Mouse (Mus musculus) embryonic facial prominence, embryonic 13.5 days (tissue): ENCODE measurements at regions not wholly inside any gene's neighbourhood (a gene's known extent, or its start where the extent isn't known, plus 50 kb on each side); places are given as distances from the start of the nearest gene placed in this dataset.

Experiments
- ATAC-seq: fragments of 200-750 bp; cut with Nextera tagmentation; 2 replicates; pipeline ENCODE4 v1.8.0; 2017; ENCODE audit warnings: low read depth; ENCODE audit not compliant: insufficient number of reproducible peaks, insufficient read depth, low FRiP score, low TSS enrichment
- H3K27ac ChIP-seq: fragments of 300-500 bp; sonication (generic); 2 replicates; pipeline ENCODE4 v1.5.1; 2015; ENCODE audit warnings: moderate library complexity, mild to moderate bottlenecking, inconsistent platforms
- H3K27me3 ChIP-seq: fragments of 300-500 bp; sonication (generic); 2 replicates; pipeline ENCODE4 v1.6.1; 2015; ENCODE audit warnings: mild to moderate bottlenecking, inconsistent platforms
- H3K36me3 ChIP-seq: fragments of 300-500 bp; sonication (generic); 2 replicates; pipeline ENCODE4 v1.6.1; 2015; ENCODE audit warnings: mild to moderate bottlenecking, inconsistent platforms
- H3K4me1 ChIP-seq: fragments of 300-500 bp; sonication (generic); 2 replicates; pipeline ENCODE4 v1.6.1; 2015; ENCODE audit warnings: inconsistent platforms
- H3K4me2 ChIP-seq: fragments of 300-500 bp; sonication (generic); 2 replicates; pipeline ENCODE4 v1.6.1; 2015; ENCODE audit warnings: moderate library complexity, mild to moderate bottlenecking, inconsistent platforms
- H3K4me3 ChIP-seq: fragments of 300-500 bp; sonication (generic); 2 replicates; pipeline ENCODE4 v1.5.1; 2015; ENCODE audit warnings: mild to moderate bottlenecking, inconsistent platforms
- H3K9ac ChIP-seq: fragments of 300-500 bp; sonication (generic); 2 replicates; pipeline ENCODE4 v1.6.1; 2015; ENCODE audit warnings: mild to moderate bottlenecking, inconsistent platforms
- H3K9me3 ChIP-seq: fragments of 300-500 bp; sonication (generic); 2 replicates; pipeline ENCODE4 v1.6.1; 2016; ENCODE audit warnings: inconsistent platforms
- WGBS: fragments of 180-500 bp; shearing (Covaris S2); methylation state at CpG from one replicate; pipeline ENCODE4 v1.1.7; 2015; ENCODE audit warnings: mixed read lengths; 5-methylcytosine and 5-hydroxymethylcytosine counted together

DNA sequence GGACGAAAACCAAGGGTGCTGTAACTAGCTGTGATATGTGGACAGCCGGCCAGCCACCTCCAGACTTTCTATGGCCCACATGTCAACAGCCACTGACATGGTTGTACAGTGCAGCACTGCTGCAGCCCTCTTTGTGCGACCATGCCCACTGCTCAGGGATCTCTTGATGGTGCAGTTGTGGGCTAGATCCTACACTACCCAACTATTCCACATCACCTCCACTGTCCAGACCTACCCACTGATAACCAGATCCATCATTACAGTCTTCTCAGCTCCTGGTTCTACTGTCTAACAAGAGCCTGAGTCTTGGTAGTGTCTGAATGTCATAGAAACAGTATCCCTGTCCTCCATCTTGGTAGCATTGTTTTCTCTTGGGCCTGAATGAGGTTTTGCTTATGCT, 81.5 kb upstream of the Bod1 start:
- WGBS, result 81% methylated on average over 3 of the region's 3 CpGs
- no peak for ATAC-seq

DNA sequence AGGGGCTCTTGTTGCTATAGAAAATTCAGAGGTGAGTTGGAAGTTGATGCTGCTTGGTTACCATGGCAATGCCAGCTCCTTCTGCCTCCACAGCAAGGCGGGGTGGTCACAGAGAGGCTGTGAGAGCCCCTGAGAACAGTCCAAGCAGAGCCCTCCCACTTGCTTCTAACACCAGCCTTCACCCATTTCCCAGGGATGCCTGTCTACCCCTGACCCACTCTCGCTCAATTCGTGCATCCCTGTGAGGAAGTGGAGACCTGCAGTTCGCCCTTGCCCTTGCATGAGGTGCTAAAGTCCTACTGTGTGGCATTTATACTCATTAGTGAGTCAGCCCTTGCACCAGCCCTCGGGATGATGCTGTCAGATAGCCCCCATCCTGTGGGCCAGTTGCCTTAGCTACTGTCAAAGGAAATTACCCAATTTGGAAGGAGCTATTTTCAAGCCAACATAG, 82.1 kb upstream of the Bod1 start:
- 62% methylated on average over 5 of the region's 5 CpGs for WGBS
- no peak for ATAC-seq
- H3K4me2 ChIP-seq, result no peak overlapping the region
- no peaks in the 10 kb centered on the region; the same call in 1 of the 2 replicates for H3K4me1 ChIP-seq
- no peak overlapping the region for H3K4me3 ChIP-seq
- H3K36me3 ChIP-seq, result no peaks in the 10 kb centered on the region
- no peaks in the 10 kb centered on the region for H3K27me3 ChIP-seq
- H3K27ac ChIP-seq, result no peak overlapping the region
- H3K9ac ChIP-seq, result no peak overlapping the region
- H3K9me3 ChIP-seq, result no peaks in the 10 kb centered on the region

More for the DNA sequence above, 81.5 kb upstream of the Bod1 start:
- no peak overlapping the region for H3K9ac ChIP-seq
- H3K9me3 ChIP-seq, result no peaks in the 10 kb centered on the region
- H3K4me3 ChIP-seq, result no peak overlapping the region
- H3K27me3 ChIP-seq, result no peaks in the 10 kb centered on the region
- H3K27ac ChIP-seq, result no peak overlapping the region
- no peak overlapping the region for H3K4me2 ChIP-seq
- H3K4me1 ChIP-seq, result no peaks in the 10 kb centered on the region; the same call in 1 of the 2 replicates
- no peaks in the 10 kb centered on the region for H3K36me3 ChIP-seq

DNA sequence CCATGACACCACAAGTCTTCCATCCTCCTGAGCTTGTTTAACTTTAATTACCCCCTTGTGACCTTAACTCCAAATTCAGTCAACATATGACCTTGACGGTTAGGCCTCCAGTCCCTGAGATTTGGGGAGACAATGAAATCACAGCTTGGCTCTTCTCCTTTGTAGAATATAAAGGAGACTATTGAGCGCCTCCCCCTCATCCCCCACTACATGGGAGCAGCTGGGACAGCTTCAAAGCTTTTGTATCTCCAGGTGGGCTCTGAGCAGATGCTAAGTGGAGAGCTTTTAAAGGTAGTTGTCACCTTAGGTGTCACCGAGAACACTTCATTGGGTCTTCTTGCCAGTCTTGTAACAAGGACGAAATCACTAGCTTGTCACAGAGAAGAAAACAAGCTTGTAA, 82.7 kb upstream of the Bod1 start:
- Histone ChIP-seq H3K27ac (no peak overlapping the region), H3K9me3 (no peaks in the 10 kb centered on the region), H3K4me1 (peaks cover 1% of the 10 kb centered on the region), H3K9ac (no peak overlapping the region), H3K27me3 (no peaks in the 10 kb centered on the region), H3K36me3 (no peaks in the 10 kb centered on the region), H3K4me3 (no peak overlapping the region), H3K4me2 (no peak overlapping the region)
- 71% methylated on average over 4 of the region's 4 CpGs for WGBS
- ATAC-seq, result no peak

DNA sequence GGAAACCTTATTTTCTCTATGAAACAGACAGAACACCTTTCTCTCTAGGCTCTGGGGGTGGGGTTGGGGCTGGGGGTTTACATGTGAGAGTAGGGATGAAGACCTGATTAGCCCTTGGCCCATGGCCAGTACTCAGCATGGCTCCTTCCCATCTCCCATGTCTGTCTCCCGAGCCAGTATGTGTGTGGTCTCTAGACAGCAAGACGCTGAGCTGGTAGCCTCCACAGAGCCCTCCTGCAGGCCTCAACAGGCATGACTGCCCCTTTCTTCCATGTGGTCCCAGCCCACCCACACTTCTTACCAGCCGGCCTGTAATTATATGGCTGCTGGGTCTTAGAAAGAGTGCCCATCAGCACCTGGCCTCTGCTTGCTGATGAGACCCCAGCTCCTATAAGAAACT, 84.2 kb upstream of the Bod1 start:
- no peaks in the 10 kb centered on the region for H3K36me3 ChIP-seq
- H3K27ac ChIP-seq, result no peak overlapping the region
- H3K9ac ChIP-seq, result no peak overlapping the region
- H3K4me1 ChIP-seq, result peaks cover 12% of the 10 kb centered on the region
- H3K27me3 ChIP-seq, result no peaks in the 10 kb centered on the region
- ATAC-seq, result no peak
- H3K9me3 ChIP-seq, result no peaks in the 10 kb centered on the region
- no peak overlapping the region for H3K4me2 ChIP-seq
- no peak overlapping the region for H3K4me3 ChIP-seq
- WGBS, result 44% methylated on average over 3 of the region's 3 CpGs

DNA sequence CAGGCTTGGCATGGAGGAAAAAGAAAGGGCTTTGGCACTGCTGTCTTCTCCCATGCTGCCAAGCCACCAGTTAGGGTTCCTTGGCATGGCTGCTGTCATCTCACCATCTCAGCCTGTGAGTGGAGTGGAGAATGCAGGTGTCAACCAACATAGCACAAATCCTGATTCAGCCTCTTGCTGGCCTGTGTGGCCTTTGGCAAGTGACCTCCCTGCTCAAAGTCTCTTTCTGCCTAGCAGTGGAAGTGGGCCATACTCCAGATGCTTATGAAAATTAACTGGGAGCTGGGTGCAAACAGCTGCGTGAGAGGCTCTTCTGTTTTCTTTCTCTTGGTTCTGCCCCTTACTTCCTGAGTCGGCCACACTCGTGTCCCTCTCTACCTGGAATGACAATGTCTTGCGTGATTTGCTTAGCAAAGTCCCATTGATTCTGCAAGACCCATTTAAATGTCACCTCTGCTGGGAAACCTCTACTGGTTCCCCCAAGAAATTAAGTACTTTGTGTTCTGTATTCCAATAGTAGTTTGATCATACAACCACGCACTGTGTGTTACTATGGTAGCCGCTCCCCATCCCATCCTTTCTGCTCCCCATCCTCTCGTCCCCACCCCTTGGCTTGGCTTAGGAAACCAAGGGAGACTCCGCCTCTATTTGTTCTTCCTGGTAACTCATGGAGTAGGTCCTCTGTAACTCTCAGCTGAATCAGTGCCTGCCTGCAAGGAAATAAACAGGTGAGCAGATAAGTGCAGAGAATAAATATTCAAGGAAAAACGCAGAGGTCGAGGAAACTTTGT, 84.9 kb upstream of the Bod1 start:
- no peak overlapping the region for H3K9ac ChIP-seq
- 83% methylated on average over 10 of the region's 10 CpGs for WGBS
- no peaks in the 10 kb centered on the region for H3K9me3 ChIP-seq
- H3K36me3 ChIP-seq, result no peaks in the 10 kb centered on the region
- no peak overlapping the region for H3K4me3 ChIP-seq
- peaks cover 12% of the 10 kb centered on the region for H3K4me1 ChIP-seq
- no peak overlapping the region for H3K27ac ChIP-seq
- no peaks in the 10 kb centered on the region for H3K27me3 ChIP-seq
- ATAC-seq, result no peak
- no peak overlapping the region for H3K4me2 ChIP-seq

DNA sequence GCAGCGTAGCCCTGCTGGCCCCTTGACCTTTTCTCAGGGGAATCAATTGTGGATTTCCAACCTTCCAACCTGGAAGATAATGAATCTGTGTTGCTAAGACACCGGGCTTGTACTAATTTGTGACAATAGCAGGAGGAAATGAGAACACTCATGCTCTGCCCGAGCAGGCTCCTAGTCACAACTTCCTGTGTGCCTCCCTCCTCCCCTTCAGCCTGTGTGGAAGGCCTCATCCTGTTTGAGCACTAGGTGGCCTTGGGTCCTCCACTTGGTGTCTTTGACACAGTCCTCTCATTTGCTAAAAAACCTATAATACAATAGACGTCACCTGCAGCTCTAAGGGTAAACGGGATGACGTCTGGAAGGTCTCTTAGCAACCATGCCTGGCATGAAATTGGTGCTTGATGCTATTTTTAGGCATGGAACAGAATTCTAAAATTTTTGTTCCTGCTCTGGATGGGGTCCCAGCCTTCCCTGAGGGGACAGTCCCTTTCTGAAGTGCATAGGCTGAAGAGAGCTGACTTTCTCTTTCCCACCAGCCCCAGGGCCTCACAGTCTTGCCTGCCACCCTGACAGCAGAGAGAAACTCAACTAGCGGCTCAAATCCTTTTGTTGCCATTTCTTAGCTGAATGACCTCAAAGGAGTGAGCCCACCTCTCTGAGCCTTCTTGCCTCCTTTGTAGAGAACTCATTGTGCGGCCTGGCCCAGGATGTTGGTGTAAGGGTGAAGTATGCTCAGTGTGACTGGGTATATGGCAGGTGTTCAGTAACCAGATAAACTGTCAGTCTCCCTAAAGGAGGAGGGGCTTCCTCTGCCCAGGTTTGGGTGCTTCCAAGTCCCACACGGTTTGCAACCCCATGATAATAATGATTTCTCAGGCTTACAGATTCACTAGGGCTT, 88.4 kb upstream of the Bod1 start:
- Histone ChIP-seq H3K4me3 (no peak overlapping the region), H3K27ac (no peak overlapping the region), H3K9me3 (no peaks in the 10 kb centered on the region), H3K9ac (no peak overlapping the region), H3K4me2 (no peak overlapping the region), H3K4me1 (peaks cover 12% of the 10 kb centered on the region), H3K27me3 (no peaks in the 10 kb centered on the region), H3K36me3 (no peaks in the 10 kb centered on the region)
- WGBS, result 49% methylated on average over 9 of the region's 9 CpGs
- no peak for ATAC-seq

DNA sequence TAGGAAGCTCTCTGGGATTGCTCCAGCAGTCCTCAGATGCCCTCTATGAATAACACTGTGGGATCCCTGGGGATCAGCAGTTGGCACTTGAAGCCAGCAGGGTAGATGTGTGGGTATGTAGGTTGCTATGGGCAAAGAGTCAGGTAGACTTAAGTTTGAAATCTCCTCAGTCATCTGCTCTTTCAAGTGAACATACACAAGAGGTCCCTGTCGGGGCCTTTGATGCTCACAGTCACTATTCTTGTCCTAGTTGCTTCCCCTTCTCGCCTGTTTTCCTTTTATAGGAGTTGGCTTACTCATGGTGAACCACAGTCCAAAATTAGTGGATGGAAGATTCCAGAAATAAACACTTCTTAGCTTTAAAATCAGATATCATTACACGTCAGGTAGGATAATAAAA, 92.2 kb upstream of the Bod1 start:
- ATAC-seq, result no peak
- H3K9ac ChIP-seq, result no peak overlapping the region
- 71% methylated on average over 3 of the region's 3 CpGs for WGBS

DNA sequence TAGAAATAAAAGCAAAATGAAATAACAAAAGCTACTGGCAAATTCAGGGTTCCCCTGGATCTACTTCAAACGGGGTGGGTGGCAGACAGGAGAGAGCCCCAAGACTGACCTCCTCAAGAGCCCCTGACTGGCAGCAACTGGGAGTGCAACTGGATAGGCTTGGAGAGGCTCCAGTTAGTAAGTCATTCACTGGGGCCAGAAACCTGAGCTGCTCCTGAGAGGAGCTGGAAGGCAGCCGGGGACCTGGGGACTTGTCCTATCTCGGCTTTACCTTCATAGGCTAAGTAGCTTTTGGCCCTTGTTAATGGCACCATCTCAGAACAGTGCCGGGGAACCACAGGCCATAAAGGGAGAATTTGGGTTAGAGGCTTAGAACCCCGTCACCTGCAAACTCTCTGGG, 94.6 kb upstream of the Bod1 start:
- Histone ChIP-seq H3K4me1 (no peaks in the 10 kb centered on the region), H3K9ac (no peak overlapping the region), H3K9me3 (no peaks in the 10 kb centered on the region), H3K27ac (no peak overlapping the region), H3K4me2 (no peak overlapping the region), H3K27me3 (no peaks in the 10 kb centered on the region), H3K4me3 (no peak overlapping the region), H3K36me3 (no peaks in the 10 kb centered on the region)
- ATAC-seq, result no peak
- WGBS, result 80% methylated on average over 5 of the region's 5 CpGs

More for the DNA sequence above, 92.2 kb upstream of the Bod1 start:
- peaks cover 12% of the 10 kb centered on the region for H3K4me1 ChIP-seq
- no peaks in the 10 kb centered on the region for H3K36me3 ChIP-seq
- H3K4me3 ChIP-seq, result no peak overlapping the region
- H3K27me3 ChIP-seq, result no peaks in the 10 kb centered on the region
- no peak overlapping the region for H3K4me2 ChIP-seq
- no peaks in the 10 kb centered on the region for H3K9me3 ChIP-seq
- no peak overlapping the region for H3K27ac ChIP-seq

DNA sequence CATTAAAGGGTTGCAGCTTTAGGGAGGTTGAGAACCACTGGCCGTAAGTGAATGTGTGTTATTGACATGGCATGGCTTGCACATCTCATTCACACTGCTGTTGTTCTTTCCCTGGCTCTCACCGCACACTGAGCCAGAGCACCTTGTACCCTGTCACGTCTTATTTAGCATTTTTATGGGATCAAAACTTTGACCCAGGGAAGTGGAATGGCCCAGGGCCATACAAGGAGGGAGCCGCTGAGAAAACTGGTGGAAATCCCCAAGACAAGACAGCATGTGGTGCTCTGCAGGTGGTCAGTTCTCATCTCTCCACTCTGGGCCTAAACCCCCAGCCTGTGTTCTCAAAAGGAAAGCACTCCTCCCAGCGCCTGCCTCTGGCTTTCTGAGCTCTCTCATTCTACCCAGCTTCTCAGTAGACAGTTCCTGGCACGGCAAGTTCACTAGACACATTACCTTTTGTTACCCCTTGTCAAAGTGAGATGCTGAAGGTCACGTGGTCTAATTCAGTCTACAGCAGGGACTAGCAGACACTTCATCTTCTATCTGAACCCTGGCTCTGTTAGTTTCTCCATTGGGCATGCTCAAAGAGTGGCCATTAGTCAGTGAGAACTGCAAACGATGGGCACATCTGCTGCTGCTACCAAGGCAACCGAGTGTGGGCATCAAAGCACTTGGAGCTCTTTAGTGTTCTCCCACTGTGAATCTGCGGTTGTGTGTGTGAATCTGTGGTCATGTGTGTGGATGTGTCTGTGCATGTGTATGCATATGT, 96.2 kb upstream of the Bod1 start:
- Histone ChIP-seq H3K9ac (no peak overlapping the region), H3K36me3 (no peaks in the 10 kb centered on the region), H3K4me3 (no peak overlapping the region), H3K4me2 (no peak overlapping the region), H3K27ac (no peak overlapping the region), H3K9me3 (no peaks in the 10 kb centered on the region), H3K4me1 (no peaks in the 10 kb centered on the region), H3K27me3 (no peaks in the 10 kb centered on the region)
- ATAC-seq, result no peak
- 53% methylated on average over 10 of the region's 10 CpGs for WGBS

DNA sequence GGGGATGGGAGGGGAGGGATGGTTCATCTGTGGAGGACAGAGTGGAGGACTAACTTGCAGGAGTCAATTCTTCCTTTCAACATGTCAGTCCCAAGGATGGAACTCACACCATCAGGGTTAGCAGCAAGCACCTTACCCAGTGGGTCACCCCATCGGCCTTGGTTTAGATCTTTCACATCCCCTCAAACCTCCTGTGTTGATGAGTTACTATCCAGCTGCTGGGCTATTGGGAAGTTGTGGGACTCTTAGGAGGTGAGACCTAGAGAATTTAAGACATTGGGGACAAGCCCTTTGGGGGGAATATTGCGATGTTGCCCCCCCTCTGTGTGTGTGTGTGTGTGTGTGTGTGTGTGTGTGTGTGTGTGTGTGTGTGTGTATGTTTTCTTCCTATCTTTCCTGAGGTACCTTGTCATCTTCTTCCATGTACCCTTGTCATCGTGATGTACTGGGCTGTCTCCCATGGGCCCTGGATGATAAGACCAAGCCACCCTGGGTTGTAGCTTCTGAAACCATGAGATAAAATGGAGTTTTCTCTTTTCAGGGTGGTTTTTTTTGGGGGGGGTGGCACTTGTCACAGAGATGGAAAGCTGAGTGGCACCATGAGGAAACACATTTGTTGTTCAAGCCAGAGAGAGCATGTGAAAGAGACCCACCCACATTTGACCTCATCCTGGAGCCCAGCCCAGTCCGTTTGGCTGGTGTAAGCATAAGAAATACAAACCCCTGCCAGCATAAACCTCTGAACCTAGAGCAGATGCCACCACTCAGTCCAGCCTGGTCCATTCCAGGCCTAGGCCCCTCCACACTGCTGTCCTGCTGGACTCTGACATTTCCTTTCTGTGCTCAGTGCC, 98.3 kb upstream of the Bod1 start:
- no peaks in the 10 kb centered on the region for H3K9me3 ChIP-seq
- 89% methylated on average over 4 of the region's 4 CpGs for WGBS
- H3K9ac ChIP-seq, result no peak overlapping the region
- no peak overlapping the region for H3K4me3 ChIP-seq
- H3K27me3 ChIP-seq, result no peaks in the 10 kb centered on the region
- no peak overlapping the region for H3K4me2 ChIP-seq
- ATAC-seq, result no peak
- H3K36me3 ChIP-seq, result no peaks in the 10 kb centered on the region
- H3K4me1 ChIP-seq, result no peaks in the 10 kb centered on the region
- no peak overlapping the region for H3K27ac ChIP-seq

DNA sequence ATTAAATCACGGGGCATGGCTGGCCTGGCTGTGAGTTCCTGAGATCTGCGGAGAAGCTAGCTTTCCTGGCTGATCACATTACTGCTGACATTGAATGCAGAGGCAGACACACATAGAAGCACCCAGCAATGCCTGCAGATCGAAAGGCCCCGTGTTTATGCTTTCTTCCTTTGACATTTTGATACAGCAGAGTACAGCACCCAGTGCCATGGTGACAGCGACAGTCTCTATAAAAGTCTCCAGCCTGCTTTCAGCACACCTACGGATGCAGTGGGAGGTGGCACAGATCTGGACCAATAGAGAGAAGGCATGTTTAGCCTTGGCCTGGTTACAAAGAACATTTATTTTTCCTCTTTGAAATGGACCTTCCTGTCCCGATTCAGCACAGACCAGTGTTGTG, 99.2 kb upstream of the Bod1 start:
- WGBS, result 67% methylated on average over 7 of the region's 7 CpGs
- Histone ChIP-seq H3K36me3 (no peaks in the 10 kb centered on the region), H3K4me1 (no peaks in the 10 kb centered on the region), H3K9ac (no peak overlapping the region), H3K27ac (no peak overlapping the region), H3K4me3 (no peak overlapping the region), H3K27me3 (no peaks in the 10 kb centered on the region), H3K4me2 (no peak overlapping the region), H3K9me3 (no peaks in the 10 kb centered on the region)
- no peak for ATAC-seq
